Mouse (Mus musculus) ES-E14 (cell line): Measurements from ENCODE around the gene Ppm1m. TPM values are rescaled to one million over a fixed set of nuclear protein-coding genes. Genes with fewer than 3 reads are reported as not detected.
A peak's percentile ranks its signal among the peaks of the same experiment; 100 is the strongest.

Source experiments
- DNase-seq: peaks from one replicate; pipeline ENCODE4 v3.0.0-alpha.2; 2013; ENCODE audit warnings: low read depth, low spot score
- H3K27ac ChIP-seq: 2 replicates; pipeline ENCODE4 v1.5.1; 2012; ENCODE audit warnings: low read depth, mild to moderate bottlenecking, low read length, moderate library complexity, mixed read lengths; ENCODE audit not compliant: poor library complexity, insufficient read depth, severe bottlenecking
- H3K36me3 ChIP-seq: 2 replicates; pipeline ENCODE4 v1.6.1; 2012; ENCODE audit warnings: mild to moderate bottlenecking, low read length, moderate library complexity, mixed read lengths; ENCODE audit not compliant: control insufficient read depth, poor library complexity, insufficient read depth, severe bottlenecking
- H3K4me1 ChIP-seq, 2 experiments: fragments of 150-350 bp in 1 of 2; sonication (generic) in 1 of 2; 2 replicates each; pipeline ENCODE4 v1.6.1; 2012; ENCODE audit warnings: low read length in 2 of 2, mild to moderate bottlenecking in 1 of 2, mixed read lengths in 1 of 2; ENCODE audit not compliant: control insufficient read depth in 2 of 2, insufficient read depth in 2 of 2, poor library complexity in 1 of 2
- H3K4me3 ChIP-seq, 2 experiments: fragments of 150-350 bp in 1 of 2; sonication (generic) in 1 of 2; 2 replicates each; pipeline ENCODE4 v1.5.1; 2012; ENCODE audit warnings: low read length in 2 of 2, low read depth in 1 of 2, mild to moderate bottlenecking in 1 of 2, mixed read lengths in 1 of 2; ENCODE audit not compliant: insufficient read depth in 1 of 2, poor library complexity in 1 of 2, severe bottlenecking in 1 of 2
- H3K9ac ChIP-seq: 2 replicates; pipeline ENCODE4 v1.6.1; 2012; ENCODE audit warnings: low read depth, mild to moderate bottlenecking, low read length, mixed read lengths; ENCODE audit not compliant: poor library complexity, insufficient read depth, severe bottlenecking
- H3K9me3 ChIP-seq: fragments of 150-350 bp; sonication (generic); 2 replicates; pipeline ENCODE4 v1.6.1; 2012; ENCODE audit warnings: low read depth, mild to moderate bottlenecking, low read length; ENCODE audit not compliant: control insufficient read depth, insufficient read depth
- CHD2 ChIP-seq: IDR thresholded peaks from 2 replicates; pipeline ENCODE4 v1.6.1; 2014; ENCODE audit warnings: mild to moderate bottlenecking, low read depth, low read length, inconsistent platforms
- HCFC1 ChIP-seq: IDR thresholded peaks from 2 replicates; pipeline ENCODE4 v1.6.1; 2012; ENCODE audit warnings: low read length, inconsistent platforms, borderline replicate concordance; ENCODE audit not compliant: insufficient read depth
- MAFK ChIP-seq: IDR thresholded peaks from 2 replicates; pipeline ENCODE4 v1.6.1; 2014; ENCODE audit warnings: mild to moderate bottlenecking, low read depth, low read length, inconsistent platforms; ENCODE audit not compliant: insufficient read depth
- ZC3H11A ChIP-seq: IDR thresholded peaks from 2 replicates; pipeline ENCODE4 v1.6.1; 2012; ENCODE audit warnings: low read depth, mild to moderate bottlenecking, inconsistent platforms, low read length, borderline replicate concordance
- ZNF384 ChIP-seq: IDR thresholded peaks from 2 replicates; pipeline ENCODE4 v1.6.1; 2012; ENCODE audit warnings: low read depth, low read length, inconsistent platforms
- in situ Hi-C, 2 experiments: fragments of 600-800 bp; cut with MboI; formaldehyde crosslinking; loops; one replicate each; pipeline ENCODE4 v1.15.1; 2025; ENCODE audit warnings: low sequenced_read_pairs in 2 of 2, inconsistent platforms in 1 of 2; ENCODE audit not compliant: unreplicated experiment in 2 of 2
- total RNA-seq: library from RNA; depleted of rRNA; stranded (reverse); fragments of 300-350 nt; gene quantifications from 2 replicates; pipeline ENCODE4 v1.2.3, GENCODE M21; 2012

Gene Ppm1m
- total RNA-seq, 1 experiment: 40.6 TPM

DNA sequence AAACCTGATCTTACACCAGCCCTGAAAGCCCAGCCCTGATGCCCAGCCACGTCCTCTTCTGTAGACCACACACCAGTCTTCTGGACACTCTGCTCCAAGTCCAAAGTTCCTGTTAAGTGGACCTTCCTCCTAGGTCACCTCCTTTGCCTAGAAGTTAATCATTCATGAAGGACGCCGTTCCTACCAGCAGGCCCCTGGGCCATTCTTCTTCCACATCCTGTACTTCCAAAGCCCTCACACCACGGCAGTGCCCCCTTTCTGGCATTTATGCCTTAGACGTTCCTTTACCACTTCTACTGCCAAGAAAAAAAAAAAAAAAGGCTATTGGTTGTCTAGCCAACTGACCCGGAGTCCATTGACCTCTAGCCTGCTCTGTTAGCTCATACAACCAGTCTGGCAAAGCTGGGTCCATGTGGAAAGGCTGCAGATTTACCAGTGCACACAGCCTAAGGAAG is 41.5 kb downstream of the Ppm1m start, which contains the start of gene Glyctk:
TSS of gene Glyctk (minus strand) at position 102 of the 455 bp plus-strand sequence.
- Histone ChIP-seq H3K9ac (no peak within 1 kb of the TSS; the same call in 1 of the 2 replicates), H3K27ac (no peak within 1 kb of the TSS), H3K4me1 (peaks cover 8 to 10% of the 10 kb centered on the region in 2 experiments; a peak in 2 of 4 replicates), H3K4me3 (peak within 1 kb of the TSS; percentile 13 to 93; a peak in 1 of 4 replicates), H3K9me3 (no peaks in the 10 kb centered on the region), H3K36me3 (no peaks in the 10 kb centered on the region)
- in situ Hi-C loops: no loop called here
- DNase-seq: no peak
- TF ChIP-seq ZNF384: no peak
- TF ChIP-seq CHD2: no peak
- no peak for TF ChIP-seq HCFC1
- no peak for TF ChIP-seq MAFK
- no peak for TF ChIP-seq ZC3H11A

DNA sequence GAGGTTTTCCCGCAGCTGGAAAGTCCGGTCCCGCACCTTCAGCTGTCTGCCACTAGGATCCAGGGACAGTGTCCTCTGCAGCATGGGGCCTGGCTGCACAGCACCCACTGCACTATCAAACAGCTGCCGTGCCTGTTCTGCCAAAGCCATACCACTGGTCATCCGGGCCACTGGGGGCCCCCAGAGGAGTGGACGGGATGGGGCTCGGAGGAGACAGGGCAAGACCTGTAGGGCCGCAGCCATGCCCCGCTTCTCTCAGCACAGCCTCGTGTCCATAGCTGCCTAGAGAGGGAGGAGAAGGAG is 42.0 kb downstream of the Ppm1m start:
- Histone ChIP-seq H3K4me3 (no peak overlapping the region), H3K9me3 (no peaks in the 10 kb centered on the region), H3K9ac (no peak overlapping the region), H3K36me3 (no peaks in the 10 kb centered on the region), H3K27ac (no peak overlapping the region), H3K4me1 (peaks cover 8 to 10% of the 10 kb centered on the region in 2 experiments; a peak in 2 of 4 replicates)
- in situ Hi-C loops: no loop called here
- no peak for DNase-seq
- no peak for TF ChIP-seq ZNF384
- TF ChIP-seq HCFC1: no peak
- no peak for TF ChIP-seq CHD2
- TF ChIP-seq ZC3H11A: no peak

DNA sequence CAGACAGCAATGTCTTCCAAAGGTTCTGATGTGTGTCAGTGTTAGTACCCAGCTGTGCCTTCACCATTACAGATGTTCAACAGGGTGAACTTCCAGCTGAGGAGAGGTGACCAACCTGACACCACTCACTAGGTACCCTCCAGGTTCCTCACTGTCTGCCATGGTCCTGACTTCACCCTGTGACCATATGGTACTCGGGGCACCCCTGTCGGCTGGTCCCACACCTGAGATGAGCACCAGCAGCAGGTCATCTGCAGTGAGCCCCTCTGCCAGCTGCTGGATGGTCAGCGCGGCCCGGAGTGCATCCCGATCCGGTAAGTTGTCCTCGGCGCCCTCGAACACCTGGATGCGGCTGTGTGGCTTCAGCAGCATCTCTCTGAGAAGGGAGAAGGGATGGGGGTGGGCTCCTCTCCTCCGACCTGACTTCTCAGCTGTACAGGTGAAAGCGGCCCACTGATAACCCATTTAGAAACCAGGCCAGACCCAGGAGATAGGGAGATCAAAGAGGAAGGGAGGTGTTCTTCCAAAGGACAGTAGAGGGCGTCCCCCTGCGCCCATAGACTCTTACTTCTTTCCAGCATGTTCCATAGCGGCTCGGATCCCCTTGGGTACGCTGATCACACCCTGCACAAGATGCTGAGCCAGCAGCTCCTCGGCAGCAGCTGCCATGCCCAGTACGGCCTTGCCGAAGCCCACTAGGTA is 42.5 kb downstream of the Ppm1m start:
- H3K27ac ChIP-seq: no peak overlapping the region
- TF ChIP-seq HCFC1 (no peak), CHD2 (no peak), ZC3H11A (no peak), ZNF384 (no peak), MAFK (no peak)
- H3K9me3 ChIP-seq: no peaks in the 10 kb centered on the region
- no peaks in the 10 kb centered on the region for H3K36me3 ChIP-seq
- peaks cover 8 to 10% of the 10 kb centered on the region in 2 experiments; a peak in 2 of 4 replicates for H3K4me1 ChIP-seq
- H3K9ac ChIP-seq: no peak overlapping the region
- no peak for DNase-seq
- H3K4me3 ChIP-seq: no peak overlapping the region
- in situ Hi-C loops: no loop called here

DNA sequence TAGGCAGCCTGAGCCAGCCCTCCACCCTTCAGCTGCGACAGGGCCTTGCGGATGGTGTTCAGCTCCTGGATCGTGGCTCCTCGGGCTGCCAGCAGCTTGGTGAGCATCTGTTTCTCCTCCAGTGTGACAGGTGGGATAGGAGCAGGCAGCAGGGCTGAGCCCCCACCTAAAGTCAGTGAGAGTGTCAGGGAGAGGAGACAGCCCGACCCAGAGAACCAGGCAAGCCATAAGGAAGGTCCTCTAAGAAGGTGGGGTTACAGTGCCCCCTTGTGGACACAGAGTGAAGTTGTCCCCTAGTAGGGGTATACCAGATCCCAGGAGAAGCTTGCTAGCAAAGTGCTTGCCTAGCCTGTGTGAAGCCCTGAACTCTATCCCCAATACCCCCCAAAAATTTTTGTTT is 43.1 kb downstream of the Ppm1m start:
- no peak for DNase-seq
- no peak overlapping the region for H3K4me3 ChIP-seq
- in situ Hi-C loops: no loop called here
- TF ChIP-seq ZNF384 (no peak), ZC3H11A (peak; percentile 37; the same call in 1 of the 2 replicates), HCFC1 (no peak)
- no peak overlapping the region; the same call in 1 of the 2 replicates for H3K9ac ChIP-seq
- peaks cover 8 to 10% of the 10 kb centered on the region in 2 experiments; a peak in 2 of 4 replicates for H3K4me1 ChIP-seq
- H3K27ac ChIP-seq: no peak overlapping the region
- H3K9me3 ChIP-seq: no peaks in the 10 kb centered on the region
- no peaks in the 10 kb centered on the region for H3K36me3 ChIP-seq

DNA sequence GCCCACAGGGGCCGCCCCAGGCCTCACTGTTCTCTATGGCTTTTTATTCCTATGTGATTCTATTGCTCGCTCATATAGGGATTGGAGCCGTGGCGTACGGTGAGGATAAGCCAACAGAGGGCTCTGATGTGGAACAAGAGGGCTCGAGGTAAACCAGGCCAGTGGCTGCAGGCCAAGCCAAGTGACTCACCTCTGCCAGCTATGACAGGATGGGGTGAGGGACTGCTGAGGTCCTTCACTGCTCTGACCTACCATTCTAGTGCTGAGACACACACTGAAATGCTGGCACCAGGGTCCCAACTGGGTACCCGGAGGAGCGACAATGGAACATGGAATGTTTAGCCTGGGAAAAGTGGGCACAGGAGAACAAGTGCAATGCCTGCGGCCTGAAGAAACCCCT is 45.4 kb downstream of the Ppm1m start:
- H3K4me1 ChIP-seq: peaks cover 3 to 14% of the 10 kb centered on the region in 2 experiments; a peak in 2 of 4 replicates
- H3K4me3 ChIP-seq: no peak overlapping the region
- no peak overlapping the region for H3K9ac ChIP-seq
- in situ Hi-C loops: no loop called here
- H3K9me3 ChIP-seq: no peaks in the 10 kb centered on the region
- no peaks in the 10 kb centered on the region for H3K36me3 ChIP-seq
- no peak for TF ChIP-seq ZNF384
- TF ChIP-seq CHD2: no peak
- TF ChIP-seq MAFK: no peak
- no peak for TF ChIP-seq ZC3H11A
- no peak for TF ChIP-seq HCFC1
- DNase-seq: no peak
- no peak overlapping the region for H3K27ac ChIP-seq
